Mouse (Mus musculus): ENCODE results near the gene 4833427G06Rik. TPM values are rescaled to one million over a fixed set of nuclear protein-coding genes. Genes with fewer than 3 reads are reported as not detected.

The 4833427G06Rik gene
- polyA plus RNA-seq, 1 experiment from 2014 or later: not detected

DNA sequence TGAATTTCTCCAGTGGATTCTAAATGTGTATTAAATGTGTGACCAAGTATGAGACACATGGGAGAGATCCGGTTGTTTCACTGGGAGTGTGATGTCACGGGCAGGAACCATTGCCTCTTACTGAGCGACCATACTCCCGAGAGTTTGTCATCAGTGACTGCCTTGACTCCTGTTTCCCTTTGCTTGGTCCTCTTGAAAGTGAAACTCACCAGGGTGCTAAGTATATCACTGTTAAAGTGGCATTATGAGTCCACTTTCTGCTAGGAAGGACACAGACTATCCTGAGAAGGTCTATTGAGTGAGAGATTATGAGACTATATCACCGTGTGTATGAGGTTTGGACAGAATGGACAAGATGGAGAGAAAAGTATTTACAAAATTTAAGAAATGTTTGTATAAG is 20.3 kb downstream of the 4833427G06Rik start:
- H3K27ac ChIP-seq (ENCODE audit: low read depth): no peak overlapping the region
- DNase-seq (ENCODE audit: low spot score) (no peak), ATAC-seq (replicated peaks; ENCODE audit: low FRiP score, low TSS enrichment, low read depth) (no peak)
- WGBS: 79% methylated on average over 5 of the region's 5 CpGs
- no peaks in the 10 kb centered on the region for H3K9me3 ChIP-seq (ENCODE audit: control insufficient read depth, low read length)
- H3K4me3 ChIP-seq (ENCODE audit: low read depth, low read length): no peak overlapping the region
- H3K4me2 ChIP-seq (ENCODE audit: low read length): no peak overlapping the region
- no peaks in the 10 kb centered on the region for H3K36me3 ChIP-seq (ENCODE audit: control insufficient read depth, insufficient read depth, low read length)
- no peak overlapping the region for H3K9ac ChIP-seq (ENCODE audit: low read length)
- peaks cover 9% of the 10 kb centered on the region for H3K4me1 ChIP-seq (replicated peaks; ENCODE audit: control insufficient read depth, insufficient read depth, low read length)
- H3K27me3 ChIP-seq (replicated peaks; ENCODE audit: control insufficient read depth, insufficient read depth, low read length): no peaks in the 10 kb centered on the region

DNA sequence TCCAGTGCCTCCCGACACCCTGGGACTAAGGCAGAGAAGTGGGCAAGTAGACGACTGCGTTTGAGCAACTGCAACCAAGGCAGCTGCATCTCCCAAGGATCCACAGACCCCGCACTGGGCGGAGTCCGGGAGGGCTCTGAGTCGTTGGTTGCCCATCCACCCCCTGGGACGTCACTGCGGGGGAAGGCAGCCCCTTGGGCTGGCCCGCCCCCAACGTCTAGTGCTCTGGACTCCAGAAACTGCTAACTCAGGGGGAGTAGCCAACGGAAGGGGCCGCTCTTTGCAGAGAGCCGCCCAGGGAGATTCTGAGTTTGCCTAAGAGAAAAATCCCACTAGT is 24.9 kb downstream of the 4833427G06Rik start, which contains the start of gene Layn:
Layn (minus strand) TSS at position 116 of the 337 bp plus-strand sequence.
- WGBS: under 1% methylated on average over 14 of the region's 14 CpGs
- Histone ChIP-seq H3K27ac (ENCODE audit: low read depth) (no peak within 1 kb of the TSS), H3K36me3 (ENCODE audit: control insufficient read depth, insufficient read depth, low read length) (no peaks in the 10 kb centered on the region), H3K9me3 (ENCODE audit: control insufficient read depth, low read length) (no peaks in the 10 kb centered on the region), H3K4me1 (replicated peaks; ENCODE audit: control insufficient read depth, insufficient read depth, low read length) (peaks cover 14% of the 10 kb centered on the region), H3K9ac (ENCODE audit: low read length) (peak within 1 kb of the TSS; percentile 36), H3K27me3 (replicated peaks; ENCODE audit: control insufficient read depth, insufficient read depth, low read length) (no peaks in the 10 kb centered on the region), H3K4me3 (ENCODE audit: low read depth, low read length) (peak within 1 kb of the TSS; percentile 52), H3K4me2 (ENCODE audit: low read length) (peak within 1 kb of the TSS; percentile 90)
- ATAC-seq (replicated peaks; ENCODE audit: low FRiP score, low TSS enrichment, low read depth) (peak; percentile 94), DNase-seq (ENCODE audit: low spot score) (peak; percentile 88)

- H3K4me3 ChIP-seq (ENCODE audit: low read depth, low read length): peak overlapping the region; percentile 52
- H3K36me3 ChIP-seq (ENCODE audit: control insufficient read depth, insufficient read depth, low read length): no peaks in the 10 kb centered on the region
- no peak overlapping the region for H3K27ac ChIP-seq (ENCODE audit: low read depth)
- ATAC-seq (replicated peaks; ENCODE audit: low FRiP score, low TSS enrichment, low read depth) (peak; percentile 67), DNase-seq (ENCODE audit: low spot score) (peak; percentile 71)
- peak overlapping the region; percentile 90 for H3K4me2 ChIP-seq (ENCODE audit: low read length)
- H3K27me3 ChIP-seq (replicated peaks; ENCODE audit: control insufficient read depth, insufficient read depth, low read length): no peaks in the 10 kb centered on the region
- 1% methylated on average over 17 of the region's 17 CpGs for WGBS
- peaks cover 14% of the 10 kb centered on the region for H3K4me1 ChIP-seq (replicated peaks; ENCODE audit: control insufficient read depth, insufficient read depth, low read length)
- H3K9ac ChIP-seq (ENCODE audit: low read length): peak overlapping the region; percentile 36
- no peaks in the 10 kb centered on the region for H3K9me3 ChIP-seq (ENCODE audit: control insufficient read depth, low read length)
These were observed 25.4 kb downstream of the 4833427G06Rik start for GRCm38 (mm10) chr9:51076300-51076978.

- Histone ChIP-seq H3K36me3 (ENCODE audit: control insufficient read depth, insufficient read depth, low read length) (no peaks in the 10 kb centered on the region), H3K27ac (ENCODE audit: low read depth) (no peak overlapping the region), H3K9me3 (ENCODE audit: control insufficient read depth, low read length) (no peaks in the 10 kb centered on the region), H3K4me3 (ENCODE audit: low read depth, low read length) (peak overlapping the region; percentile 52), H3K4me2 (ENCODE audit: low read length) (peak overlapping the region; percentile 90), H3K9ac (ENCODE audit: low read length) (no peak overlapping the region), H3K27me3 (replicated peaks; ENCODE audit: control insufficient read depth, insufficient read depth, low read length) (no peaks in the 10 kb centered on the region), H3K4me1 (replicated peaks; ENCODE audit: control insufficient read depth, insufficient read depth, low read length) (peaks cover 14% of the 10 kb centered on the region)
- ATAC-seq (replicated peaks; ENCODE audit: low FRiP score, low TSS enrichment, low read depth) (peak; percentile 54; the same call in 1 of the 2 replicates), DNase-seq (ENCODE audit: low spot score) (peak; percentile 54)
- 23% methylated on average over 3 of the region's 3 CpGs for WGBS
These were observed 26.1 kb downstream of the 4833427G06Rik start for GRCm38 (mm10) chr9:51075780-51076179.

GRCm38 (mm10) chr9:51070801-51071200 is 31.1 kb downstream of the 4833427G06Rik start:
- Histone ChIP-seq H3K27ac (ENCODE audit: low read depth) (no peak overlapping the region), H3K9ac (ENCODE audit: low read length) (no peak overlapping the region), H3K4me3 (ENCODE audit: low read depth, low read length) (no peak overlapping the region), H3K4me1 (replicated peaks; ENCODE audit: control insufficient read depth, insufficient read depth, low read length) (peaks cover under 1% of the 10 kb centered on the region; the same call in 1 of the 2 replicates), H3K4me2 (ENCODE audit: low read length) (no peak overlapping the region), H3K9me3 (ENCODE audit: control insufficient read depth, low read length) (no peaks in the 10 kb centered on the region), H3K36me3 (ENCODE audit: control insufficient read depth, insufficient read depth, low read length) (no peaks in the 10 kb centered on the region), H3K27me3 (replicated peaks; ENCODE audit: control insufficient read depth, insufficient read depth, low read length) (no peaks in the 10 kb centered on the region)
- ATAC-seq (replicated peaks; ENCODE audit: low FRiP score, low TSS enrichment, low read depth) (no peak), DNase-seq (ENCODE audit: low spot score) (no peak)
- 72% methylated on average over 4 of the region's 4 CpGs for WGBS

- ATAC-seq (replicated peaks; ENCODE audit: low FRiP score, low TSS enrichment, low read depth) (no peak), DNase-seq (ENCODE audit: low spot score) (no peak)
- Histone ChIP-seq H3K4me2 (ENCODE audit: low read length) (no peak overlapping the region), H3K9me3 (ENCODE audit: control insufficient read depth, low read length) (no peaks in the 10 kb centered on the region), H3K9ac (ENCODE audit: low read length) (no peak overlapping the region), H3K27ac (ENCODE audit: low read depth) (no peak overlapping the region), H3K36me3 (ENCODE audit: control insufficient read depth, insufficient read depth, low read length) (no peaks in the 10 kb centered on the region), H3K4me3 (ENCODE audit: low read depth, low read length) (no peak overlapping the region), H3K27me3 (replicated peaks; ENCODE audit: control insufficient read depth, insufficient read depth, low read length) (no peaks in the 10 kb centered on the region), H3K4me1 (replicated peaks; ENCODE audit: control insufficient read depth, insufficient read depth, low read length) (no peaks in the 10 kb centered on the region)
- WGBS: 63% methylated on average over 3 of the region's 3 CpGs
These were observed 33.7 kb downstream of the 4833427G06Rik start for GRCm38 (mm10) chr9:51068202-51068601.

DNA sequence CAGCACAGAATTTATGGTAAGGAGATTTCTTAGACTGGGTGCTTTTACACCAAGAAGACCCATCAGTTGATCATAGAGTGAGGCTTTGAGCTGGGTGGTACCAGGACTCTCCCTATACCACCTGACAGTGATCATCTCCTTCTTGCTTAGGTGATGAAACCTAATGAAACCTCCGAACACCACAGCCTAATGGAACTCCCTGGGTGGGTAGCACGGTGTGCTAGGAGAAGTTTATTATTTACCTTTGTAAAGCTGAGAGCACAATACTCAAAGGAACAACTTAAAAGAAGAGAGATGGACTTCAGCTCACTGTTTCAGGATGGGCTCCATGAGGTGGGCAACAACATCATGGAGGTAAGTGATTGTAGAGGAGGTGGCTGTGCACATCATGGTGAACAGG is 41.3 kb downstream of the 4833427G06Rik start, which contains the start of gene Btg4:
Btg4 (plus strand) TSS at position 301 of the 400 bp plus-strand sequence.
- DNase-seq (ENCODE audit: low spot score) (no peak), ATAC-seq (replicated peaks; ENCODE audit: low FRiP score, low TSS enrichment, low read depth) (no peak)
- Histone ChIP-seq H3K4me2 (ENCODE audit: low read length) (no peak within 1 kb of the TSS), H3K4me3 (ENCODE audit: low read depth, low read length) (no peak within 1 kb of the TSS), H3K9me3 (ENCODE audit: control insufficient read depth, low read length) (no peaks in the 10 kb centered on the region), H3K27ac (ENCODE audit: low read depth) (no peak within 1 kb of the TSS), H3K27me3 (replicated peaks; ENCODE audit: control insufficient read depth, insufficient read depth, low read length) (no peaks in the 10 kb centered on the region), H3K9ac (ENCODE audit: low read length) (no peak within 1 kb of the TSS), H3K36me3 (ENCODE audit: control insufficient read depth, insufficient read depth, low read length) (no peaks in the 10 kb centered on the region), H3K4me1 (replicated peaks; ENCODE audit: control insufficient read depth, insufficient read depth, low read length) (no peaks in the 10 kb centered on the region)
- WGBS: 87% methylated on average over 2 of the region's 2 CpGs

DNA sequence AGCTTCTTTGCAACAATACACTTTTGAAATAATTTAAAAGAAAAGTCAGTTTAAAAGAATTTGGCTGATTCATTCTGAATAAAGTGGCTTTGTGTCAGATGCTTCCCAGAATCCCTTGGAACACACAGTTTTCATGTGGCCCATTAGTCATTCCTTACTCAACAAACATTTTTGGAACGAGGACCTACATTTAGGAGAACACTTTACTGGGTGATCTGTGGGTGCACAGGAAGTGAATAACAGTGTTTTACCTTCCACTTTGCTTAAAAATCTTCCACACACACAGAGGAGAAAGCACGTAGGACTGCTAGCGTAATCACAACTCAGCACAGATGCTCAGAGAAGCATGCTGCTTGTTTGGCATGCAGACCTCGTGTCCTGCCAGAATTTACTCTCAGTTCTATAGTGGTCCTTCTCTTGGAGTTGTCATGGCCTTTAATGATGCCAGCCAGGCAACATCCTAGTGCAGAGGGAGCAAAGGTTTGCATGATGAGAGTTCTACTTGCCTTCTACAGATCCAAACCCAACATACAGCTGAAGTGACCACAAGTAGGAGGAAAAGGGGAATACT is 42.8 kb downstream of the 4833427G06Rik start:
- no peaks in the 10 kb centered on the region for H3K27me3 ChIP-seq (replicated peaks; ENCODE audit: control insufficient read depth, insufficient read depth, low read length)
- H3K9ac ChIP-seq (ENCODE audit: low read length): no peak overlapping the region
- ATAC-seq (replicated peaks; ENCODE audit: low FRiP score, low TSS enrichment, low read depth) (no peak), DNase-seq (ENCODE audit: low spot score) (no peak)
- H3K27ac ChIP-seq (ENCODE audit: low read depth): no peak overlapping the region
- H3K36me3 ChIP-seq (ENCODE audit: control insufficient read depth, insufficient read depth, low read length): no peaks in the 10 kb centered on the region
- WGBS: 66% methylated on average over 4 of the region's 4 CpGs
- H3K4me2 ChIP-seq (ENCODE audit: low read length): no peak overlapping the region
- H3K4me3 ChIP-seq (ENCODE audit: low read depth, low read length): no peak overlapping the region
- no peaks in the 10 kb centered on the region for H3K4me1 ChIP-seq (replicated peaks; ENCODE audit: control insufficient read depth, insufficient read depth, low read length)
- H3K9me3 ChIP-seq (ENCODE audit: control insufficient read depth, low read length): no peaks in the 10 kb centered on the region

All from intestine, embryonic 14.5 days (tissue).